8 mouse cellular contexts compared by ENCODE assay signal in the genomic region with DNA sequence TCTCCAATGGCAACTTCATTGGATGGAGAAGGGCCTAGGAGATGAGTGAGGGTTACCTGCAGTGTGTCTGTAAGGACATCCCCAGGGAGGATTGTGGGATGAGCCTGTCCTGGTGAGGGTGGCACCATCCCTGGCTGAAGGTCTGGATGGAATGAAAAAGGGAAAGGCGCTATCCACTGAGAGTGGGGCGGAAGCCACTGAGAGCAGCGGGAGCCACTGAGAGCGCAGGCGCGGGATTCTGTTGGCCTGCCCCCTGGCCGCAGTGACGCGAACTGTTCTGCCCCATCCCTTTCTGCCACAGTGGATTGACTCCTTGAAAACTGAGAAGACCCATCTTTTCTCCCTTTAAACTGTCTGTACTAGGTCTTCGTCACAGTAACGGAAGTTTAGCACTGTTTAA.
DNase-seq lines count a peak whose midpoint lies in the region; ATAC-seq lines count a peak whose summit lies in the region.

No protein-coding gene starts in this region.

- peaks cover 13% of the 10 kb centered on the region for H3K4me1 ChIP-seq in kidney, embryonic 15.5 days
- H3K4me1 ChIP-seq in embryonic facial prominence, embryonic 11.5 days (ENCODE audit: control insufficient read depth, insufficient read depth, low read length): no peaks in the 10 kb centered on the region
- no peaks in the 10 kb centered on the region for H3K4me1 ChIP-seq in hindbrain, embryonic 13.5 days (replicated peaks)
- H3K4me1 ChIP-seq in midbrain, embryonic 14.5 days (ENCODE audit: control insufficient read depth, insufficient read depth, low read length): no peaks in the 10 kb centered on the region

- 0 out of 2 replicates have a peak, but pooled peaks have one; percentile 52 for ATAC-seq in kidney, embryonic 15.5 days (replicated peaks; ENCODE audit: low FRiP score)
- ATAC-seq in embryonic facial prominence, embryonic 11.5 days (replicated peaks; ENCODE audit: insufficient number of reproducible peaks, low FRiP score, low TSS enrichment, low read depth): 0 out of 2 replicates have a peak, but pooled peaks have one; percentile 34
- ATAC-seq in hindbrain, embryonic 13.5 days (ENCODE audit: low FRiP score): 0 out of 2 replicates have a peak, but pooled peaks have one; percentile 65
- ATAC-seq in midbrain, embryonic 14.5 days (ENCODE audit: low FRiP score, low TSS enrichment): no peak

- no peak for DNase-seq in kidney, postnatal 10 days
- peak; percentile 72 for DNase-seq in embryonic facial prominence, embryonic 11.5 days (ENCODE audit: low spot score)
- peak; percentile 66 for DNase-seq in midbrain, embryonic 14.5 days
- DNase-seq in right cerebral cortex, adult 2 months (ENCODE audit: low spot score in 2 of 2): no peak
- DNase-seq in frontal cortex, postnatal 36 days (ENCODE audit: low spot score in 2 of 2): no peak
- DNase-seq in left cerebral cortex, adult 18-20 months (ENCODE audit: low spot score in 2 of 2): no peak

- H3K36me3 ChIP-seq in kidney, embryonic 15.5 days: no peaks in the 10 kb centered on the region
- H3K36me3 ChIP-seq in embryonic facial prominence, embryonic 11.5 days (replicated peaks; ENCODE audit: control insufficient read depth, insufficient read depth, low read depth, low read length): no peaks in the 10 kb centered on the region
- H3K36me3 ChIP-seq in hindbrain, embryonic 13.5 days: no peaks in the 10 kb centered on the region
- H3K36me3 ChIP-seq in midbrain, embryonic 14.5 days (ENCODE audit: control insufficient read depth, insufficient read depth, low read length): no peaks in the 10 kb centered on the region

- H3K9ac ChIP-seq in kidney, embryonic 15.5 days: no peak overlapping the region
- H3K9ac ChIP-seq in embryonic facial prominence, embryonic 11.5 days (replicated peaks; ENCODE audit: low read length): no peak overlapping the region
- H3K9ac ChIP-seq in hindbrain, embryonic 13.5 days: no peak overlapping the region
- H3K9ac ChIP-seq in midbrain, embryonic 14.5 days (replicated peaks; ENCODE audit: low read length): no peak overlapping the region

- 30% methylated on average over 11 of the region's 11 CpGs for WGBS in kidney, embryonic 15.5 days
- WGBS in embryonic facial prominence, embryonic 11.5 days: 17% methylated on average over 11 of the region's 11 CpGs
- 20% methylated on average over 11 of the region's 11 CpGs for WGBS in hindbrain, embryonic 13.5 days
- 22% methylated on average over 11 of the region's 11 CpGs for WGBS in midbrain, embryonic 14.5 days

- no peaks in the 10 kb centered on the region for H3K27me3 ChIP-seq in kidney, embryonic 15.5 days
- H3K27me3 ChIP-seq in embryonic facial prominence, embryonic 11.5 days (ENCODE audit: control insufficient read depth, insufficient read depth, low read length): no peaks in the 10 kb centered on the region
- H3K27me3 ChIP-seq in hindbrain, embryonic 13.5 days: no peaks in the 10 kb centered on the region
- no peaks in the 10 kb centered on the region for H3K27me3 ChIP-seq in midbrain, embryonic 14.5 days (ENCODE audit: control insufficient read depth, insufficient read depth, low read length)

- H3K4me3 ChIP-seq in kidney, embryonic 15.5 days (replicated peaks): no peak overlapping the region
- no peak overlapping the region for H3K4me3 ChIP-seq in embryonic facial prominence, embryonic 11.5 days (ENCODE audit: low read depth, low read length)
- no peak overlapping the region for H3K4me3 ChIP-seq in hindbrain, embryonic 13.5 days
- H3K4me3 ChIP-seq in midbrain, embryonic 14.5 days (replicated peaks; ENCODE audit: low read depth, low read length): no peak overlapping the region

- H3K9me3 ChIP-seq in kidney, embryonic 15.5 days (replicated peaks): no peaks in the 10 kb centered on the region
- H3K9me3 ChIP-seq in embryonic facial prominence, embryonic 11.5 days (replicated peaks; ENCODE audit: control insufficient read depth, low read length): no peaks in the 10 kb centered on the region
- H3K9me3 ChIP-seq in hindbrain, embryonic 13.5 days: no peaks in the 10 kb centered on the region
- no peaks in the 10 kb centered on the region for H3K9me3 ChIP-seq in midbrain, embryonic 14.5 days (ENCODE audit: control insufficient read depth, low read length)

- peak overlapping the region; percentile 36; the same call in 1 of the 2 replicates for H3K4me2 ChIP-seq in kidney, embryonic 15.5 days
- H3K4me2 ChIP-seq in embryonic facial prominence, embryonic 11.5 days (ENCODE audit: low read depth, low read length): peak overlapping the region; percentile 10; the same call in 1 of the 2 replicates
- no peak overlapping the region for H3K4me2 ChIP-seq in hindbrain, embryonic 13.5 days
- H3K4me2 ChIP-seq in midbrain, embryonic 14.5 days (ENCODE audit: low read length): no peak overlapping the region

- H3K27ac ChIP-seq in kidney, embryonic 15.5 days: no peak overlapping the region
- no peak overlapping the region for H3K27ac ChIP-seq in embryonic facial prominence, embryonic 11.5 days (replicated peaks; ENCODE audit: low read depth, low read length)
- H3K27ac ChIP-seq in hindbrain, embryonic 13.5 days: no peak overlapping the region
- H3K27ac ChIP-seq in midbrain, embryonic 14.5 days (replicated peaks; ENCODE audit: low read depth, low read length): no peak overlapping the region

Comparison
In these comparisons a context has a peak if more than half of its experiments do, and no peak if none do; other contexts are left out.
1. H3K4me2 ChIP-seq: peak in kidney, embryonic 15.5 days (single experiment) and embryonic facial prominence, embryonic 11.5 days (single experiment); none in hindbrain, embryonic 13.5 days (single experiment) and midbrain, embryonic 14.5 days (single experiment).
2. DNase-seq: peak in embryonic facial prominence, embryonic 11.5 days (single experiment) and midbrain, embryonic 14.5 days (single experiment); none in kidney, postnatal 10 days (single experiment), right cerebral cortex, adult 2 months (0 of 2), frontal cortex, postnatal 36 days (0 of 2) and left cerebral cortex, adult 18-20 months (0 of 2).